Mouse (Mus musculus) embryo, embryonic 11 days (tissue): ENCODE results near the gene Ufd1.
A peak's percentile ranks its signal among the peaks of the same experiment; 100 is the strongest.
"Not testable (repeated sequence)": the region's sequence is repeated elsewhere in the genome, so short reads cannot be mapped to it uniquely, and the experiment has no call there.

Source experiments
- DNase-seq: peaks from one replicate; pipeline ENCODE4 v3.0.0-alpha.2; 2015

The Ufd1 gene

GRCm38 (mm10) chr16:18811032-18811431 lies 547 bp upstream of the Ufd1 start:
- DNase-seq: no peak

- DNase-seq: no peak
Observed at GRCm38 (mm10) chr16:18812385-18812910, 869 bp downstream of the Ufd1 start.

- DNase-seq: no peak
Observed at GRCm38 (mm10) chr16:18822356-18822755, 10.8 kb downstream of the Ufd1 start.

GRCm38 (mm10) chr16:18822925-18823324 lies 11.3 kb downstream of the Ufd1 start:
- no peak for DNase-seq

- no peak for DNase-seq
Observed at GRCm38 (mm10) chr16:18828630-18829029, 17.1 kb downstream of the Ufd1 start.

- DNase-seq: no peak
Observed at GRCm38 (mm10) chr16:18829102-18829501, 17.5 kb downstream of the Ufd1 start.

GRCm38 (mm10) chr16:18833486-18833885 lies 21.9 kb downstream of the Ufd1 start:
- DNase-seq: no peak

GRCm38 (mm10) chr16:18836073-18836467 lies 24.5 kb downstream of the Ufd1 start:
- DNase-seq: no peak

GRCm38 (mm10) chr16:18836468-18837208 lies 25.1 kb downstream of the Ufd1 start, which contains the start of the genes 2510002D24Rik and Gm28539:
TSS of gene 2510002D24Rik (plus strand) at chr16:18836578.
TSS of gene Gm28539 (plus strand) at chr16:18836584.
- peak; percentile 90 for DNase-seq

GRCm38 (mm10) chr16:18838346-18838745 lies 26.8 kb downstream of the Ufd1 start:
- DNase-seq: no peak

- no peak for DNase-seq
Observed at GRCm38 (mm10) chr16:18846301-18846820, 34.8 kb downstream of the Ufd1 start.

- not testable (repeated sequence) for DNase-seq
Observed at GRCm38 (mm10) chr16:18849521-18850190, 38.1 kb downstream of the Ufd1 start.

GRCm38 (mm10) chr16:18858551-18858950 lies 47.0 kb downstream of the Ufd1 start:
- peak; percentile 44 for DNase-seq

GRCm38 (mm10) chr16:18860186-18860585 lies 48.6 kb downstream of the Ufd1 start:
- DNase-seq: no peak

GRCm38 (mm10) chr16:18870495-18870894 lies 58.9 kb downstream of the Ufd1 start:
- DNase-seq: not testable (repeated sequence)

- DNase-seq: no peak
Observed at GRCm38 (mm10) chr16:18876091-18876441, 64.5 kb downstream of the Ufd1 start.

GRCm38 (mm10) chr16:18876442-18877308 lies 65.1 kb downstream of the Ufd1 start, which contains the start of the genes Mrpl40 and Hira:
TSS of gene Mrpl40 (minus strand) at chr16:18876862.
TSS of gene Hira (plus strand) at chr16:18877037.
- peak; percentile 95 for DNase-seq

GRCm38 (mm10) chr16:18877386-18878090 lies 66.0 kb downstream of the Ufd1 start:
- DNase-seq: peak; percentile 79

- no peak for DNase-seq
Observed at GRCm38 (mm10) chr16:18878091-18878720, 66.6 kb downstream of the Ufd1 start.

GRCm38 (mm10) chr16:18884044-18884443 lies 72.5 kb downstream of the Ufd1 start:
- DNase-seq: no peak
